Mouse (Mus musculus) layer of hippocampus, postnatal 25 days (tissue): ENCODE results near the gene Mydgf. TPM values are rescaled to one million over a fixed set of nuclear protein-coding genes. Genes with fewer than 3 reads are reported as not detected.
A peak's percentile ranks its signal among the peaks of the same experiment; 100 is the strongest.

Source experiments
- DNase-seq, 2 experiments: peaks; one replicate each; pipeline ENCODE4 v3.0.0; 2022; ENCODE audit warnings: mixed read lengths in 2 of 2, low spot score in 1 of 2; ENCODE audit errors: extremely low spot score in 1 of 2
- total RNA-seq, 2 experiments: library from RNA; stranded (reverse); gene quantifications; 2 replicates each; pipeline ENCODE4 v1.2.3; 2021

Gene Mydgf
- total RNA-seq, 2 experiments from 2014 or later, result 39.4 to 41.4 TPM

DNA sequence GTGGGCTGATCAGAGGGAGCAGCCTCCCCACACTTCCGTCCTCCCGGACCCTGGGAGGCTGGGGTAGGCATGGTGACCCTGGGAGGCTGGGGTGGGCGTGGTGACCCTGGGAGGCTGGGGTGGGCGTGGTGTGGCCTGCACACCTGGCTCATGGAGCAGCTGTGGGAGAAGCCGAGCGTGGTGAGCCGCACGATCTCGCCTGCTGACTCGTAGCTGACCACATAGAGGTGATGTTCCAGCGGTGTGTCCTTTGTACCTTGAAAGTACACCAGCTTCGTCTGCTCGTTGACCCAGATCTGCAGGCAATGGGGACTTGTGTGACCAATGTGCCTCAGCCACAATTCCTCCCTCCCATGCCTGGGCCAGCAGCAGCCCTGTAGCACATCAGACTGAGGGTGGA is 11.0 kb upstream of the Mydgf start:
- DNase-seq, result no peak

DNA sequence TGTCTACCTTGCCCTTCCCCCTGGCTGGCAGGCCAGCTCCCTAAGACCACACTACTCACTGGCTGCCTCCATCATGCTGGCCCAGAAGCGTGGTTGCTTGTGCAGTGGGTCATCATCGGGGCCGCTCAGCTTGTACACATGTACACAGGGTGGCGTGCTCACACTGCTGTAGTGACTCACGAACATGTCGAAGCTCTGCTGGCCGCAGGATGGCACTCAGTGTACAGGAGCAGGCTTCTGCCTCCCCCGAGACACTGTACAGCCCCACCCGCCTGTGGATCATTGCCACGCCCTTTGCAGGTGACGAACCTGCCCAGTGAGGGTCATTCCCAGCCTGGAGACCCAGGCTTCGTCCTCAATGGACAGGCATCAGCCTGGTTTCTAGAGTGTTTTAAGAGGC is 10.6 kb upstream of the Mydgf start:
- DNase-seq, result no peak

DNA sequence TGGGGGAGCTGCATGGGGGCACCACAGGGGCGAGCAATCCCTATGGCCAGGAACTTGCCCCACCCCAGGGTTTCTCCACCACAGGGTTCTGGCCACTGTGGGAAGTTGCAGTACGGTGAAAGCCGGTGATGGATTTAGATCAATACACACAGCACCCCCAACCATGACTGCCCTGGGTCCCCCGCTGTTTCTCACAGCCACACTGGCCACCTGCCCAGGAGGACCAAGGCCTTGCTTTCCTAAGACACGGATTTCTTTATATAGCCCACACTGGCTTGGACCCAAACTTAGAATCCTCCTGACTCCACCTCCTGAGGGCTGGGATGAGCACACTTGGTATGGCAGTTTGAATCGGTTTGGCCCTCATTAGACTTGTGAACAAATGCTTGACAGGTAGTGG is 7.5 kb upstream of the Mydgf start:
- no peak for DNase-seq

DNA sequence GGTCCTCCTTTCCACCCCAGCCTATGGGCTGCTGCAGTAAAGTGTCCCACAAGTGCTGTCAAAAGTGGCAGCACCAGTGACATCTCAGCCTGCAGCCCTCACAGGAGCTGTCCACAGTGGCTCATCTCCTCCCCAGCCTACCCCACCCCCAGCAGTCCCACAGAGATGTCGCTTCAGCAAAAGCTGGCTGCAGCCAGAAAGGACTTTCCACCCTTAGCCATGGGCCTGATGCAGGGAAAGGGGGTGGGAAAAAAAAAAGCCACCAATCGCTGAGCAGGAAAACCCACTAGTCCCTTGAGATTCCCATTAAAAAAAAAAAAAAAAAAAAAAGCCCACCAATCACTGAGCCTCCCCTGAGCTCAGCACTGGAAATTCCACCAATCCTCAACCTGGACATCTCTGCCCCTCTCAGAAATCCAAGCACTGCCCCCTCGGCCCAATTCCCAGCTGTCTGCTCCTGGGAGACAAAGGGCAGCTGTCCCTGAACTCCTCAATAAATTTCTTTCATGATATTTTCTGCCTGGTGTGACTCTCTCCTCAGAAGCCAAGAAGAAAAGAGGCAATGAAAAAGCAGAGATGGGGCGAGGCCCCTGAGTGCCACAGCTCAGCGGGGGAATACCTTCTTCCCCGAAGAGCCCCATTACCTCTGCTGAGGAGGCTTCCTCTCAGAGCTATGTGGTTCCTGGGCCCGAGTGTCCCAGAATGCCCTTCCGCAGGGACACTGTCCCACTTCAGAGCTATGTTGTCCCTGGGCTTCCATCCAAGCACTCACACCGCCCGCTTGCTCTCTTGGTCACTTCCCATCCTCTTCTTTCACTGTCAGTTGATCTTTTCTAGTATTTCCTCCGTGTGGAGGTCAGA is 1.8 kb upstream of the Mydgf start:
- no peak for DNase-seq

DNA sequence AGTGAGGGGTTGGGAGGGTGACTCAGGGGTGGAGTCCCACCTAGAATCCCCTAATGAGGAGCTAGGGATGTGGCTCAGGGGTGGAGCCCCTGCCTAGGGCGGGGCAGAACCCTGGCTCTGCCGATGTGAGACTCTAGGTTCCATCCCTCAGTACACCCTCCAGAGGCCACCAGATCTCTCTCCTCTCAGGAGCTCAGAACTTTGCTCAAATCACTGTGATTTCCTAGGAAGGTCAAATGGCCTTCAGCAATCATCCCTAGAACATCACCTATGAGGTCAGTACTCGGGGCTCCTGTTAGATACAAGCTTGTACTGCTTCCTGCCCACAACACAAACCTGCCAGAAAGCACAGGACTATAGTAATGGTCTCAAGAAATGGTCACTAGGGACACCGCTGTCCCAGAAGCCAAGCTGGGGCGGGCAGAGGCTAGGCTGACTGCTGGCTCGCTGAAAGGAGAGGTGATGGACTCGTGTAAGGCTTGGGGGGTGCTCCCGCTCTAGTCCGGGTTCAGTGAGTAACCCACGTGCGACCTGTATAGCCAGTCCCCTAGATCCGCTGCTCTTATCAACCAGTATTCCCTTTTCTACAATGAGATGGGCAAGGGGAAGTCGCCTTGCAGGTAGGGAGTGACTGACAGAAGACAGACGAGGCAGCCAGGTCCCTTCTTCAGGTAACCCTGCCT is 604 bp downstream of the Mydgf start:
- no peak for DNase-seq

DNA sequence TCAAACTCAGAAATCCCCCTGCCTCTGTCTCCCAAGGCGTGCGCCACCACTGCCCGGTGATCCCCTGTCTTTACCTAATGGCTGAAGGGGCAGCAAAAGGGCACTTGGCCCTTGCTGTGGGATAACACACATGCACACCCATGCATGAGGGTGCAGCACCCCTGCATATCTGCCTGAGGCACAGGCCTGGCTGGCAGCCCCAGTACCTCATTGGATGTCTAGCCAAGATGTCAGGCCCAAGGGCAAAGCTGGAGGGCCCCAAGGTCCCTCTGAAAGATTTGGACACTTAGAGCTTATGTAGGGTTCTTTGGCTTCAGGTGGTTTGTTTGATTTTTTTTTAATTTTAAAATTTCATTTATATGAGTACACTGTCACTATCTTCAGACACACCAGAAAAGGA is 8.3 kb downstream of the Mydgf start:
- DNase-seq, result no peak

DNA sequence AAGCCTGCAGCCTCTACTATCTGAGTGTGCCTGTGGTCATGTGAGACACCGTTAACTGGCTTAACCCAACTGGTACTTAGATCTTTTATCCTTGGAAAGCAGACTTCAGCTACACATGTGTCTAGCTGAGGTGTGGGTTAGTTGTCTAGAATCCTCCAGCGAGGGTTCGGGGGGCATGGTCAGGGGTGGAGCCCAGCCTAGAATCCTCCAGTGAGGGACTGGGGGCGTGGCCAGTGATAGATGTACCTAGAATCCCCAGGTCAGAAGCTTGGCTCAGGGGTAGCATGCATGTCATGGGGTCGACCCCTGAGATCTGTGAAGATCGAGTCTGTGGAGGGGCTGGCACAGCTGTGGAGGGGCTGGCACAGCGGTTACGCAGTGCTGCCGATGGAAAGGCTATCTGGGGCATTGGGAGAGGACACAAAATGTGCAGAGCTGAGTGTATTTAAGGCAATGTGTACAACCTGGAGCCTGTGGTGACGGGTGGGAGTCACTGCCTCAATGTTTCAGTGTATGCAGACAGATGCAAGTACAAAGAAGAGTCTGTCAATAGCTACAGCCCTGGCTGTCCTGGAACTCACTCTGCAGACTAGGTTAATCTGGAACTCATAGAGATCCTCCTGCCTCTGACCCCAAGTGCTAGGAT is 10.2 kb downstream of the Mydgf start:
- DNase-seq, result no peak

DNA sequence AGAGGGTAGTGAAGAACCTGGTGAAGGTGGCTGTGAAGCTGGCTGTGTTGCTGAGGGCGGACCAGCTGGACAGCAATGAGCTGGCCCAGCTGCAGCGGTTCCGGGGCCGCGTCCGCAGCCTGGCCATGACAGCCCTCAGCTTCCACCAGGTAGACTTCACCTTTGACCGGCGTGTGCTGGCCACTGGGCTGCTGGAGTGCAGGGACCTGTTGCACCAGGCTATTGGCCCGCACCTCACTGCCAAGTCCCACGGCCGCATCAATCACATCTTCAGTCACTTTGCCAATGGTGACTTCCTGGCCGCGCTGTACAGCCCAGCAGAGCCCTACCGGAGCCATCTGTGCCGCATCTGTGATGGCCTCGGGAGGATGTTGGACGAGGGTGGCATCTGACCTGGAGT is 11.8 kb downstream of the Mydgf start:
- no peak for DNase-seq

DNA sequence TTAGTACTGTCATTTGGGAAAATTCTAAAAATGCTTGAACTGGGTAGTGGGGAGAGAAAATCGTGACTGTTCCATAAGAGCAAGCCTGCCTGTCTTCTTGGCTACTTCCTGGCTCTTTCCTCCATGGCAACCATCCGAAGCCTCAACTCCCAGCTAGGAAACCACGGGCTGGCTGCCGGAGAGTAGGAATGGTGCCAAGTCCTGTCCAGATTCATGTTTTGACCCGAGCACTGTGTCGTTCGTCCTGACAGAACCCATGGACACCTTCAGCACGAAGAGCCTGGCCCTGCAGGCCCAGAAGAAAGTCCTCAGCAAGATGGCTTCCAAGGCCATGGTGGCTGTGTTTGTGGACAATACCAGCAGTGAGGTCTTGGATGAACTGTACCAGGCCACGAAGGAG is 12.3 kb downstream of the Mydgf start:
- no peak for DNase-seq

DNA sequence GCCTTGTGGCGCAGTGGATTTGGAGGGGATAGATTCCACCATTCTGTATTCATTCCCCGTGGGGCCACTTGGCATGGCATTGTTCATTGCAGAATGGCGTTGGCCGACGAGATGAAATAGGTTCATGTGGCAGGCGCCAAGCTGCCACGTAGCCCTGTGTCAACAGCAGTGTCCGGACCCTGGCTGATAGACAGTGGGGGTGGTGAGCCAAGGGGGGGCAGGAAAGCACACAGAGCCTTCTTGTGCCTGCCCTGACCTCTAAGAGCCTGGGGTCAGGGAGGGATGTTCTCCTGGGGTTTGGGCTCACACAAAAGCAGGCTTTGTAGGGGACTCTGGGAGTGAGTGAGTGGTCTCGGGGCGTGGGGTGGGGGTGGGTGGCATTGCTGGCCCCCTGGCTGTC is 13.1 kb downstream of the Mydgf start:
- DNase-seq, result no peak

DNA sequence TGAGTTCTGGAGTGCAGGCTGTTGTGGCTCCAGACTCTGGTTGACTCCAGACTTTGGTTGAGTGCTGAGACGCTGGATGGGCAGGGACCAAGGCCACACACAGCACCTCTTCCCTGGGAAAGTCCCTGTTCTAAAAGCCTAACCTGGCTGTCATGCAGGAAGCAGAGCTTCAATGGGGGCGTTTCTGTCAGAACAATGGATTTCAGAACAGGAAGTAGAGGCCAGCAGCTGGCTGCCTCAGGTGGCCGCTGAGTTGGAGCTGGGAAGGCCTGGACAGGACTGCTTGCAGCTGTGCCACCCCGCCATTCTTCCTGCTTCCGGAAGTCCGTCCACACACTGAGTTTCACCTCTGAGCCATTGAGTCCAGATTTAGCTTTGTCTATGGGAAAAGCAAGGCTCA is 13.9 kb downstream of the Mydgf start:
- no peak for DNase-seq

DNA sequence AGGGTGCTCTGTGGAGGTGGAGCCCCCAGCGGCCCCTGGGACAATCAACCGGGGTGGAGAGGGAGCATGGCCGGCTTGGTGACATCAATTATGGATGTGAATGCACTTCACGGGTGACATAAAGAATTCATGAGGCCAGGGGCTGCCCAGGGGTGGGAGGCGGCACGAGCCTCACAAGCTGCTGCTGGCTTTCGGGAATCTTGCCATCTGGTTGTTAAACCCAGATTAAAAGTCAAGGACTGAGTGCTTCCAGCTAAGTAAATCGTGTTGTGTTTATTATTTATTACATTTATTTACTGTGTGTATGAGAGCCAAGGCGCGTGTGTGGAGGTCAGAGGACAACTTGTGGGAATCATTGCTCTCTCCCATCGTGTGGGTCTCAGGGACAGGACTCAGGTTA is 18.0 kb downstream of the Mydgf start:
- DNase-seq, result no peak

DNA sequence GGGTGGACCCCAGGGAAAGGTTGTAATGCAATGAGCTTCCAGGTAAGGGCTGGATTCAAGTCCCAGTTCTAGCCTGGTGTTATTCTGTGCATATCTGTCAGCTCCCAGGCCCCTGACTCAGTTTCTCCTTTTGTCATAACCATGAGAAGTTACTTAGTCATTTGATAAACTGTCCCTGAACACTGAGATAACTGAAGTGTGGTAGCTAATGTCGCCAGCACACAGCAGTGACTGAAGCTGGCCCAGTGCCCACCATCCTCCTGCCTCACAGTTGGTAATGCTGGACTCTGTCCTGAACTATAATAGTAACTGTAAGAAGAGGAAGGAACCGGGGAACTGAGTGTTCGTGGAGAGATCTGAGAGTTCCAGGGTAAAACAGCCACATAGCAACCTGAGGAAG is 19.2 kb downstream of the Mydgf start:
- no peak for DNase-seq

DNA sequence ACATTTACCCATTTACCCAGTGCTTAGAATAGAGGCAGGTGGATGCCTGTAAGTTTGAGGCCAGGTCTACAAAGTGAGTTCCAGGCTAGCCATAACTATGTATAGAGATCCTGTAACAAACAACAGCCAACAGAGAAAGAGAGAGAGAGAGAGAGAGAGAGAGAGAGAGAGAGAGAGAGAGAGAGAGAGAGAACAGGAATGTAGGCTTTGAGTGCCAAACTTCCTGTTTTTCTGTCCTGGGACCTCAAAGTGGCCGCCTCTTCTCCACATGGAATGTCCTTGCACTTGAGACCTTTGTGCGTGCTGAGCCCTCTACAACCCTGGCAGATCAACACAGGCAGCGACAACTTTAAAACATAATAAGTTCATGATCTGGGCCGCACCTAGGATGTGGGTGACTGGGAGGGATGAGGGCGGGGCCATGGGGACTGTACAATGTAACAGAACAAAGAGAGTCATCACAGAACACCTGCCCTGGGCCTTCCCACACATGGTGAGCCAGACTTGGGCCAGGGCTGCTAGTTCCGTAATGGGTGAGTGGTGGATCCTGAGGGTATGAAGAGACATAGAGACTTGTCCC is 20.1 kb downstream of the Mydgf start:
- DNase-seq, result no peak

DNA sequence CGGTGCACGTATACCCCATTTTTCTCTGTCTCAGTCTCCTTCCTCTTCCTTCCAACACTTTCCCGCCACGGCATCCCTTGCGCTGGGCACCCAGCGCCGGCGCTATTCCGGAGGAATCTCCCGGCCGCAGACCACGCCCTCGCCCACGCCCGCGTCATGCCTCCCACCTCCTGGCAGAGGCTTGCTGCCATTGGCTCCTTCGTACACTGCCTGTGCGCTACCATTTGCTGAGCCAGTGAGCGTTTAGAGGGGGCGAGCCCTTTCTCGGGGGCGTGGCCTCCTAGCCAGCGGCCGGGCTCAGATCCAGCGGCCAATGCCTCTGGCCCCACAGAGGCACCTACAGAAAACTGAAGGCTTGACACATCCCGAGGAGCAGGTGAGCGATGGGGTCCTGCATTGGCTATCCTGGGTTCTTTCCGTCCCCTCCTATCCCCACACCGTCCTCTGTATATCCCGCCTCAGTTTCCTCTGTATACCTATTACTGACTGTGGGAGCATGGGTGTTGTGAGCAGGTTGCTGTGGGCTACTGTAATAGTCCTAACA is 21.4 kb downstream of the Mydgf start, which contains the start of gene Tnfaip8l1:
TSS of gene Tnfaip8l1 (plus strand) at position 247 of the 544 bp plus-strand sequence.
- DNase-seq, result peak; percentile 86 to 89

DNA sequence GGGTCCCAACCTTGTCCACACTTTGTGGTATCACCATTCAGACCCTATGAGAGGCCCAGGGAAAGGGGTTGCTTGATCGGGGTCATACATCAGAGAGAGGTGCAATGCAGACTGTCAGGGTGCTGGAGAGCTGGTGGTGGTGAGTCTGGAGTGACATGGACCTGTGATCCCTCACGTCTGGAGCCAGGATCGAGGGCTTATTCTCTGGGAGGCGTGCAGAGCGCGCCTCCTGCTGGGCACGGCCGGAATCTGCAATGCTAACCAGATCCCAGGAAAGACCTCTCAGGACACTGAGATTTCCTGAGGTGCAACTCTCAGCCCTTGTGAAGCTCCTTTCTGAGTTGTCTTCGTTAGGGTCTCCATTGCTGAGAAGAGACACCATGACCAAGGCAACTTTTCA is 24.0 kb downstream of the Mydgf start:
- DNase-seq, result peak; percentile 51 to 62

DNA sequence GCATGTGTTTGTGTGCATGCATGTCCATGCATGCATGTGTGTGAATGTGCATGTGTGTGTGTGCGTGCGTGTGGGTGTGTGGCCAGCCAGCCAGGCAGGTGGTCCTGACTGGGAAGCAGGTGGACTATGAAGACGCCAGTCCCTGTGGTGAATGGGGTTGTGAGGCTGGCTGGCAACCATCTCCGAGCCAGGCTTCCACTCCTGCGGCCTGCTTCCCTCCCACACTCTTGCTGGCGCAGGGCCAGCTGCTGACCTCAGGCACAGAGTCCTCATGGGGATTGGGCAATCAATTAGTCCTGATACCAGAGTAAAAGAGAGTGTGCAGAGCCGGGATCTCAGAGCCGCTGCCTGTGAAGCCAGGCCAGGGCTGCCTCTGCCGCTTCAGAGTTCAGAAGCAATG is 30.1 kb downstream of the Mydgf start:
- DNase-seq, result no peak

DNA sequence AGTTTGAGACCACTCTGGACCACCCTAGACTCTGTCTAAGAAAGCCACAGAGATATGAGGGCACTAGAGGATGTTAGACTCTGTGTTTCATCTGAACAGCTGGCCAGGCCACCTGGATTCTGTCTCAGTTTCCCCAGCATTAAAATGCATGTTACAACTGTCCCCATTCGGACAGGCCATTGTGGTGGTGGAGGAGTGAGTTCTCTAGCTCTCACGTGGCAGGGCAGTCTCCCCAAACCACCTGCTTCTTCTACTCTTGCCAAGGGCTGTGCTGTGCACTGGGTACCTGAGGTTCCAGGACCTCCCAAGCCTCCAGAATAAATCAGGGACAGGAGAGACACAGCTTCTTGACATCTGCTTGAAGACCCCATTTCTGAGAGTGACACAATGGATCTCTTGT is 33.8 kb downstream of the Mydgf start:
- DNase-seq, result no peak

DNA sequence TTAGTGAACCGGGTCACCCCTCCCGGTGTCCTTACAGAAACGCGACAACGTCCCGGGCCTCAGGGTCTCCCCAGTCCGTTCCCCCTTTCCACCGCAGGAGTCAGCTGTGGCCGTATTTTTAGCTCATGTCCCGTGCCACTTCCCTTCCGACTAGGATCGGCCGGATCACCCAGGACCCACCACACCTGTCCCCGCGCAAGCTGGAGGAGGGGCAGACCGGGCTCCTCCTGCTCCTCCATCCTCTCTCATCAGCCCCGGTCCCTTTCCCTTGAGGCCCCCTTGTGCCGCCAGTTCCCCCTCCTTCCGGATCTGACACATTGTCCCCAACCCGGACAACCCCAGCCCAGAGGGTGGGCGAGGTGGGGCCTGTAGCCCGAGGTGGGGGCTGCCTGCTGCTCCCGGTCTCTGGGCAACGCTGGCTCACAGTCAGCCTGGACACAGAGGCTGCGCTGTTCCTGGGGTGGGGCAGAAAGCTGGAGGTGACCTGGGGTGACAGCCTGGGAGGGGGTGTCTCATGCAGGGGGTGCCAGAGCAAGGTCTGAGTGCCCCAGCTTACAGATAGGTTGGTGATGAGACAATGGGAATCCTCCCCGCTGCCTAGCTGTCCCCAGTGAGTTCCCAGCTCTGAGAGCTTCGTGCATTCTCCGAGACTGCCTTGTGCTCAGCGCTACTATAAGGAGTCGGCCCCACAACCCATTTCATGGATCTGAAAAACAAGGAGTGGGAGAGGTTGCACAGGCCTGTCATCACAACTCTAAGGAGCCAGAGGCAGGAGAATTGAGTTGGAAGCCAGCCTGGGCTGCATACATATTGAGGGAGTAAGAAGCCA is 34.7 kb downstream of the Mydgf start:
- DNase-seq, result no peak

DNA sequence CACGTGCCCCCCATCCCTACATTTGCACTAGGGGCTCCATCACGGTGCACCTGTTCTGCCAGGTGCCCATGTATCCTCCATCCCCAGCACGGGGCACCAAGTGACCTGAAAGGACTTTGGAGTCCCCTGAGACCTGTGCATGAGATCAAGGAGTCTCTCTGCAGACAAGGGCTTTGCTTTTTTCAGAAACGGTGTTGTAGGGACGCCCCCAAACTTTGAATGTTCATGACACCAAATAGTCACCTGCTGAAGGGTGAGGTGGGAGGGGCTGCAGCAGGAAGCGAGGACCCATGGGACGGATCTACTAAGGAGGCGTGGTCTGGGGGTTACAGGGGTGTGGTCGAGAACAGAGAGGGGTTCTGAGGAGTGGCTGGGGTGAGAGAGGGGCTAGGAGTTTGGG is 35.4 kb downstream of the Mydgf start:
- DNase-seq, result no peak
